Mouse (Mus musculus) heart, adult 8-10 months (tissue): ENCODE measurements around the gene Ppp1r11. TPM values are rescaled to one million over a fixed set of nuclear protein-coding genes. Genes with fewer than 3 reads are reported as not detected.

Experiments
- DNase-seq: peaks from one replicate; pipeline ENCODE4 v3.0.0; 2022; ENCODE audit warnings: low spot score
- total RNA-seq, 4 experiments: library from RNA; stranded (reverse); gene quantifications; 2 replicates each; pipeline ENCODE4 v1.2.4; 2022

Gene Ppp1r11
- total RNA-seq, 4 experiments from 2014 or later = 89.3 to 121 (median 108) TPM

- DNase-seq = no peak
Observed at GRCm38 (mm10) chr17:36920239-36920638, 31.3 kb downstream of the Ppp1r11 start.

GRCm38 (mm10) chr17:36915076-36915475 lies 36.5 kb downstream of the Ppp1r11 start:
- DNase-seq = peak; percentile 45

GRCm38 (mm10) chr17:36914108-36914507 lies 37.4 kb downstream of the Ppp1r11 start:
- peak; percentile 62 for DNase-seq

GRCm38 (mm10) chr17:36912031-36912430 lies 39.5 kb downstream of the Ppp1r11 start:
- no peak for DNase-seq

GRCm38 (mm10) chr17:36909802-36910201 lies 41.7 kb downstream of the Ppp1r11 start:
- DNase-seq = no peak

- no peak for DNase-seq
Observed at GRCm38 (mm10) chr17:36908235-36908634, 43.3 kb downstream of the Ppp1r11 start.

- DNase-seq = no peak
Observed at GRCm38 (mm10) chr17:36903651-36904050, 47.9 kb downstream of the Ppp1r11 start.

GRCm38 (mm10) chr17:36900691-36901090 lies 50.9 kb downstream of the Ppp1r11 start:
- DNase-seq = no peak

- DNase-seq = no peak
Observed at GRCm38 (mm10) chr17:36900001-36900400, 51.5 kb downstream of the Ppp1r11 start.

GRCm38 (mm10) chr17:36899376-36899775 lies 52.2 kb downstream of the Ppp1r11 start:
- no peak for DNase-seq

Other genes with a start within 250 kb of the Ppp1r11 start
- not detected for gene H2-M10.5, start 178.8 kb downstream of the Ppp1r11 start, total RNA-seq
- gene H2-M10.6, start 139.6 kb downstream of the Ppp1r11 start, total RNA-seq = not detected
- gene Trim26, start 114.6 kb downstream of the Ppp1r11 start, total RNA-seq = 10 to 100 TPM; 19.6 to 20.5 (median 19.9) TPM
- not detected for gene Trim15, start 84.5 kb downstream of the Ppp1r11 start, total RNA-seq
- under 1 TPM in 2 of 4 experiments, not detected in 2; 0.16 to 0.83 TPM for gene Trim10, start 82.2 kb downstream of the Ppp1r11 start, total RNA-seq
- gene Trim40, start 61.6 kb downstream of the Ppp1r11 start, total RNA-seq = under 1 TPM in 1 of 4 experiments, not detected in 3; 0.23 TPM
- gene Trim31, start 53.6 kb downstream of the Ppp1r11 start, total RNA-seq = not detected
- 1 to 10 TPM in 3 of 4 experiments, under 1 TPM in 1; 0.71 to 1.9 (median 1.4) TPM for gene Rnf39, start 8.8 kb downstream of the Ppp1r11 start, total RNA-seq
- 10 to 100 TPM; 22.3 to 27.7 (median 26.2) TPM for gene Znrd1, start 6.8 kb upstream of the Ppp1r11 start, total RNA-seq
- gene Znrd1as, start 6.9 kb upstream of the Ppp1r11 start, total RNA-seq = 10 to 100 TPM; 13.8 to 22.2 (median 15.3) TPM
- gene 2410137M14Rik, start 29.5 kb upstream of the Ppp1r11 start, total RNA-seq = 1 to 10 TPM in 2 of 4 experiments, under 1 TPM in 2; 0.50 to 1.4 (median 0.90) TPM
- under 1 TPM in 1 of 4 experiments, not detected in 3; 0.25 TPM for gene H2-M5, start 37.8 kb upstream of the Ppp1r11 start, total RNA-seq
- gene Zfp57, start 49.4 kb upstream of the Ppp1r11 start, total RNA-seq = 1 to 10 TPM in 3 of 4 experiments, under 1 TPM in 1; 0.87 to 2.4 (median 1.4) TPM
- not detected for gene Mog, start 71.7 kb upstream of the Ppp1r11 start, total RNA-seq
- gene Gabbr1, start 94.2 kb upstream of the Ppp1r11 start, total RNA-seq = 1 to 10 TPM; 7.2 to 9.2 (median 7.4) TPM
- not detected for gene Olfr90, start 136.8 kb upstream of the Ppp1r11 start, total RNA-seq
- gene Olfr91, start 146.5 kb upstream of the Ppp1r11 start, total RNA-seq = not detected
- not detected for gene Olfr92, start 168.3 kb upstream of the Ppp1r11 start, total RNA-seq
- not detected for gene Olfr93, start 209.8 kb upstream of the Ppp1r11 start, total RNA-seq
- gene Ubd, start 242.2 kb upstream of the Ppp1r11 start, total RNA-seq = not detected
- gene Olfr94, start 249.3 kb upstream of the Ppp1r11 start, total RNA-seq = not detected